Mouse (Mus musculus) heart, embryonic 10.5 days (tissue): ENCODE measurements around the gene Prdm11. TPM values are rescaled to one million over a fixed set of nuclear protein-coding genes. Genes with fewer than 3 reads are reported as not detected.
A peak's percentile ranks its signal among the peaks of the same experiment; 100 is the strongest.

Source experiments
- DNase-seq: peaks from one replicate; pipeline ENCODE4 v3.0.0-alpha.2; 2017; ENCODE audit warnings: low spot score
- H3K27ac ChIP-seq: fragments of 300-500 bp; sonication (generic); 2 replicates; pipeline ENCODE4 v1.5.1; 2016; ENCODE audit warnings: mild to moderate bottlenecking
- H3K27me3 ChIP-seq: fragments of 300-500 bp; sonication (generic); 2 replicates; pipeline ENCODE4 v1.6.1; 2016; ENCODE audit warnings: mild to moderate bottlenecking; ENCODE audit not compliant: poor library complexity, insufficient read depth, severe bottlenecking
- H3K36me3 ChIP-seq: fragments of 300-500 bp; sonication (generic); 2 replicates; pipeline ENCODE4 v1.6.1; 2016; ENCODE audit warnings: mild to moderate bottlenecking, moderate library complexity
- H3K4me1 ChIP-seq: fragments of 300-500 bp; sonication (generic); 2 replicates; pipeline ENCODE4 v1.6.1; 2016; ENCODE audit warnings: mild to moderate bottlenecking
- H3K4me3 ChIP-seq: fragments of 300-500 bp; sonication (generic); 2 replicates; pipeline ENCODE4 v1.5.1; 2016; ENCODE audit warnings: mild to moderate bottlenecking, moderate library complexity
- H3K9me3 ChIP-seq: fragments of 300-500 bp; sonication (generic); 2 replicates; pipeline ENCODE4 v1.6.1; 2016; ENCODE audit warnings: mild to moderate bottlenecking, moderate library complexity
- WGBS: fragments of 180-500 bp; shearing (Covaris S2); methylation state at CpG from one replicate; pipeline ENCODE4 v1.1.7; 2016; 5-methylcytosine and 5-hydroxymethylcytosine counted together
- polyA plus RNA-seq: library from polyadenylated mRNA; unstranded; fragments of >200 nt; fragmentation: Nextera tagmentation; extraction: Ambion mirVana; gene quantifications from 2 replicates; pipeline ENCODE4 v1.2.1, GENCODE M21; 2016

Prdm11 gene
- polyA plus RNA-seq, 1 experiment from 2014 or later: 4.5 TPM

GRCm38 (mm10) chr2:92920709-92921108, 125.3 kb downstream of the Prdm11 start:
- 84% methylated on average over 4 of the region's 4 CpGs for WGBS
- Histone ChIP-seq H3K9me3 (no peaks in the 10 kb centered on the region), H3K4me1 (peaks cover under 1% of the 10 kb centered on the region), H3K4me3 (no peak overlapping the region), H3K27me3 (peaks cover 36% of the 10 kb centered on the region), H3K27ac (no peak overlapping the region), H3K36me3 (no peaks in the 10 kb centered on the region)
- DNase-seq: no peak

DNA sequence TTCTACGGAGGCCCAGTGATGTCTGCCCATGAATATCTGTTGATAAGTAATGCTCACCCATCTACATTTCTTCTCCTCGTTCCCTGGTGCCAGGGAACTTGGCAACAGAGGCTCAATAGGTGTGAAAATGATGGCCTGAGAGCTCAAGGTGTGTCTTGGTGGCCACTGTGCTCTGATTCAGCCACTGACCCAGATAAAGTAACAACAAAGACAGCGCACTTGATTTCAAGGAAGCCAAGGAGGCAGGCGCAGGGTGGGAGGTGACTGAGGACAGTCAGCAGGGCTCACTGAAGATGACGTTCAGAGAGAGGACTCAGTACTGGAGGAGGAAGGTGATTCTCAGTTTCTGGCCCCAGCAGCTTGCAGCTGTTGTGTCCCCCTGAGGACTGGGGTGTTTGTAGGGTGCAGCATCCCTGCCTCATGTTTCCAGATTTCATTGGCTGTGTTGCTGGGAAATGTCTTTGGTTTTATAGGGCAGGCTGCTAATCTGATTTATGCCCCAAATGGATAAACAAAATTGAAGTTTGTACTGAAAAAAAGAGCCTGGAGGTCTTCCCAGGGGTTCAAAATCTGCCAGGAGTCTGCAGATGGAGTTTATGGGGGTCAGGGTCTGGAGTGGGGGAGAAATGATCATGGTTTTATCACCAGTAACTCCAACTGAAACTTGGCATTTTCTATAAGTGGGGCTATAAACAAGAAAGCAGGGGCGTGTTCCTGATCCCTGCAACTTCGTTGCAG, 128.4 kb downstream of the Prdm11 start:
- no peak overlapping the region for H3K27ac ChIP-seq
- H3K9me3 ChIP-seq: no peaks in the 10 kb centered on the region
- peaks cover 58% of the 10 kb centered on the region for H3K27me3 ChIP-seq
- no peak overlapping the region for H3K4me3 ChIP-seq
- DNase-seq: no peak
- 44% methylated on average over 7 of the region's 7 CpGs for WGBS
- H3K4me1 ChIP-seq: peaks cover 17% of the 10 kb centered on the region
- H3K36me3 ChIP-seq: no peaks in the 10 kb centered on the region

DNA sequence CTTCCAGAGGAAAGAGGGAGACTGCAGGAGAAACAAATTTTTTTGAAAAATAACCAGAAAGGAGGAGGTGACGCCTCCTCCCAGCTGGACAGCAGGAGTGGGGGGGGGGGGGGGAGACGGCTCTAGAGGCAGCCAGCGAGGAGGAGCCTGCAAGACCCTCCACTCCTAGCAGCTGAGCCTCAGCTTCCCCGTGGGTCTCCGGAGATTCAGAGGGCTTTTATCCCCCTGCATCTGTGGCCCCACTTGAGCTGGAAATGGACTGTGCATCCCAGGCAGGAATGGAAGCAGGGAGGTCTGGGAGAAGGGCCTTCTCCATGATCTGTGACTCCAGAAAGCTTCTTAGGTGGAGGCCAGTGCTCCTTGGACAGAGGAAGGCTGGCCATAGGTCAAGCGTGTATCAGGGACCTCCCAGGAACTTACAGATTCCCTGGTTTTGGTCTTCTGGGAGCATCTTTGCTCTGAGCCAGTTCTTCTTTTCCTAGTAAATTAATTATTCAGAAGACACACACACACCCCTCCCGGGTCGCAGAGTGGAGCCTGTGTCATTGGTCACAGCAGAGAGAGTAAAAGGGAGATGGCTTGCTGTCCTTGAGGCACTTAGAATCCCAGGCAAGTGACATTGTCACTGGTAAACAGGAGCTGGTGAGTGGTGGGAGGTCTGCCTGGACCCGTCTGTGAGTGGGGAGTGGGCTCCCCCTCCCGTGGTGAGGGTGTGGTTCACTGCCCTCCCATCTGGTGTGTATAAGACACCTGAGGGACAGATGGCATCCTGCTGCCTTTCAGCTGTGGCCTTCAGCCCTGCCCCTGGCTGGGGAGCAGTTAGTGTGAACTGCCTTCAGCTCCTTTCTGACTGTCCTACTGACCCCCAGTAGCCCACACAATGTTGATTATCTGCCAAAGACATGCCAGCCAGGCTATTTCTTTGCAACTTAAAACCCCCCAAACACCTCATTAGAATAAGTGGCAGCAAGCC, 130.0 kb downstream of the Prdm11 start:
- Histone ChIP-seq H3K27me3 (peaks cover 68% of the 10 kb centered on the region), H3K36me3 (no peaks in the 10 kb centered on the region), H3K4me1 (peaks cover 17% of the 10 kb centered on the region), H3K4me3 (peak overlapping the region; percentile 62), H3K9me3 (no peaks in the 10 kb centered on the region), H3K27ac (no peak overlapping the region)
- DNase-seq: no peak
- 9% methylated on average over 9 of the region's 10 CpGs for WGBS

Other genes with a start within 250 kb of the Prdm11 start
- gene Syt13, start 131.1 kb downstream of the Prdm11 start, polyA plus RNA-seq: 0.92 and 1.2 TPM in 2 replicates
- gene Trp53i11, start 141.4 kb upstream of the Prdm11 start, polyA plus RNA-seq: 22.5 and 24.2 TPM in 2 replicates